Mouse (Mus musculus) erythroblast, embryonic 14.5 days (primary cell): ENCODE results near the gene Vmn1r212. TPM values are rescaled to one million over a fixed set of nuclear protein-coding genes. Genes with fewer than 3 reads are reported as not detected.
"Not testable (repeated sequence)": the region's sequence is repeated elsewhere in the genome, so short reads cannot be mapped to it uniquely, and the experiment has no call there.

ENCODE experiments used
- H3K27me3 ChIP-seq: 2 replicates; pipeline ENCODE4 v1.6.1; 2012; ENCODE audit warnings: inconsistent platforms; ENCODE audit not compliant: control insufficient read depth
- H3K36me3 ChIP-seq: 2 replicates; pipeline ENCODE4 v1.6.1; 2012; ENCODE audit warnings: mild to moderate bottlenecking, inconsistent platforms; ENCODE audit not compliant: control insufficient read depth
- H3K4me1 ChIP-seq: 2 replicates; pipeline ENCODE4 v1.6.1; 2012; ENCODE audit warnings: inconsistent platforms; ENCODE audit not compliant: control insufficient read depth
- H3K4me3 ChIP-seq: replicated peaks from 2 replicates; pipeline ENCODE3; 2012; ENCODE audit warnings: moderate library complexity, mild to moderate bottlenecking, inconsistent platforms
- H3K9me3 ChIP-seq: 2 replicates; pipeline ENCODE4 v1.6.1; 2012; ENCODE audit warnings: low read length, inconsistent platforms, mixed read lengths; ENCODE audit not compliant: control insufficient read depth
- GATA1 ChIP-seq: IDR thresholded peaks from 2 replicates; pipeline ENCODE4 v1.6.1; 2012; ENCODE audit warnings: low read length, inconsistent platforms, mixed read lengths
- TAL1 ChIP-seq: IDR thresholded peaks from 3 replicates; pipeline ENCODE4 v1.6.1; 2012; ENCODE audit warnings: low read length, inconsistent platforms, mixed read lengths
- polyA plus RNA-seq: library from polyadenylated mRNA; stranded (reverse); fragments of >175 nt; gene quantifications from 2 replicates; pipeline ENCODE4 v1.2.3, GENCODE M21; 2012

Vmn1r212 gene
- not detected in 2 replicates for polyA plus RNA-seq

- TF ChIP-seq GATA1 (no peak), TAL1 (no peak)
- Histone ChIP-seq H3K27me3 (no peaks in the 10 kb centered on the region), H3K9me3 (no peaks in the 10 kb centered on the region)
Measured at GRCm38 (mm10) chr13:22884105-22884504, at the start of gene Vmn1r212. Gene Vmn1r212 (minus strand): TSS chr13:22884205.

GRCm38 (mm10) chr13:22879257-22879656 is 4.7 kb downstream of the Vmn1r212 start:
- TF ChIP-seq TAL1: no peak
- Histone ChIP-seq H3K4me1 (no peaks in the 10 kb centered on the region), H3K4me3 (no peak overlapping the region), H3K9me3 (peaks cover 7% of the 10 kb centered on the region), H3K36me3 (no peaks in the 10 kb centered on the region), H3K27me3 (no peaks in the 10 kb centered on the region)

More at GRCm38 (mm10) chr13:22884105-22884504, at the start of gene Vmn1r212:
- H3K4me1 ChIP-seq: no peaks in the 10 kb centered on the region
- H3K36me3 ChIP-seq: no peaks in the 10 kb centered on the region
- H3K4me3 ChIP-seq: no peak within 1 kb of the TSS

- TF ChIP-seq TAL1: no peak
- no peak for TF ChIP-seq GATA1
- no peaks in the 10 kb centered on the region for H3K36me3 ChIP-seq
- no peaks in the 10 kb centered on the region for H3K4me1 ChIP-seq
- H3K27me3 ChIP-seq: no peaks in the 10 kb centered on the region
- no peaks in the 10 kb centered on the region; the same call in 1 of the 2 replicates for H3K9me3 ChIP-seq
- no peak within 1 kb of the TSS for H3K4me3 ChIP-seq
Measured at GRCm38 (mm10) chr13:22857461-22857860, 26.5 kb downstream of the Vmn1r212 start, which contains the start of gene Vmn1r211. Gene Vmn1r211 (minus strand): TSS chr13:22857561.

- Histone ChIP-seq H3K4me1 (no peaks in the 10 kb centered on the region), H3K36me3 (no peaks in the 10 kb centered on the region), H3K4me3 (no peak overlapping the region), H3K27me3 (no peaks in the 10 kb centered on the region), H3K9me3 (no peaks in the 10 kb centered on the region)
- TF ChIP-seq TAL1: no peak
- TF ChIP-seq GATA1: no peak
Measured at GRCm38 (mm10) chr13:22854760-22855159, 29.2 kb downstream of the Vmn1r212 start.

- Histone ChIP-seq H3K27me3 (no peaks in the 10 kb centered on the region), H3K36me3 (no peaks in the 10 kb centered on the region), H3K4me3 (no peak overlapping the region), H3K4me1 (no peaks in the 10 kb centered on the region), H3K9me3 (no peaks in the 10 kb centered on the region)
- TF ChIP-seq TAL1 (no peak), GATA1 (no peak)
Measured at GRCm38 (mm10) chr13:22846798-22847197, 37.2 kb downstream of the Vmn1r212 start.

- H3K36me3 ChIP-seq, H3K4me1 ChIP-seq, H3K9me3 ChIP-seq, H3K4me3 ChIP-seq, H3K27me3 ChIP-seq: not testable (repeated sequence)
Measured at GRCm38 (mm10) chr13:22844304-22844703, 39.7 kb downstream of the Vmn1r212 start.

Other genes starting within 250 kb of the Vmn1r212 start
- gene Vmn1r207-ps, start 154.6 kb downstream of the Vmn1r212 start, polyA plus RNA-seq: not detected in 2 replicates
- gene Vmn1r208, start 106.8 kb downstream of the Vmn1r212 start, polyA plus RNA-seq: 0.01 TPM in 1 of 2 replicates, not detected in the other
- not detected in 2 replicates for gene Vmn1r209, start 74.5 kb downstream of the Vmn1r212 start, polyA plus RNA-seq
- not detected in 2 replicates for gene Vmn1r210, start 52.9 kb downstream of the Vmn1r212 start, polyA plus RNA-seq
- 0.01 TPM in 1 of 2 replicates, not detected in the other for gene Vmn1r211, start 26.6 kb downstream of the Vmn1r212 start, polyA plus RNA-seq
- not detected in 2 replicates for gene Vmn1r213, start 123.5 kb upstream of the Vmn1r212 start, polyA plus RNA-seq
- not detected in 2 replicates for gene Vmn1r214, start 146.2 kb upstream of the Vmn1r212 start, polyA plus RNA-seq
- gene Vmn1r215, start 183.8 kb upstream of the Vmn1r212 start, polyA plus RNA-seq: not detected in 2 replicates
- not detected in 2 replicates for gene Vmn1r217, start 234.0 kb upstream of the Vmn1r212 start, polyA plus RNA-seq
- not detected in 2 replicates for gene Vmn1r218, start 248.9 kb upstream of the Vmn1r212 start, polyA plus RNA-seq